Mouse (Mus musculus): ENCODE results near the gene Uap1. TPM values are rescaled to one million over a fixed set of nuclear protein-coding genes. Genes with fewer than 3 reads are reported as not detected.

Gene Uap1
- polyA plus RNA-seq, 1 experiment: 16.1 TPM

- Histone ChIP-seq H3K36me3 (ENCODE audit: control insufficient read depth, insufficient read depth, low read length) (peaks cover 6% of the 10 kb centered on the region; the same call in 1 of the 2 replicates), H3K27ac (ENCODE audit: control insufficient read depth, insufficient read depth, low read length) (no peak overlapping the region)
Observed at GRCm38 (mm10) chr1:170160397-170160938, 14.3 kb downstream of the Uap1 start.

DNA sequence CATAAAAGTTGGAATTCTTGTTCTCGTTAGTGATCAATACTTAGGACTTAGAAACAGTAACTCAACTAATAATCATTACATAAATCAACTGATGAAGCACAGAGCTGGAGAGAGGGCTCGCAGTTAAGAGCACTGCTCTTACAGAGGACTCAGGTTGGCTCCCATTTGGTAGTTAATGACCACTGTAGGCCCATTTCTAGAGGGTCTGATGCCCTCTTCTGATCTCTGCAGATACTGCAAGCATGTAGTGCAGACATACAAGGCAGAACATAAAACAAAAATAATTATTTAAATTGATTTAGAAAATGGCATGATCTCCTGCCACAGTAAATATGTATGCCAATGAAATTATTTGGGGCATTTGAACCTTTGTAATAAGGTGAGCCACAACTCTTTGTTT is 15.1 kb downstream of the Uap1 start:
- no peaks in the 10 kb centered on the region; the same call in 1 of the 2 replicates for H3K4me1 ChIP-seq (replicated peaks; ENCODE audit: control insufficient read depth, insufficient read depth, low read length)
- no peak for DNase-seq
- TF ChIP-seq CTCF (IDR thresholded peaks at IDR 0.05; ENCODE audit: borderline replicate concordance, control insufficient read depth, extremely low read depth, insufficient read depth, low read length, poor library complexity) (no peak), POLR2A (IDR thresholded peaks at IDR 0.05; ENCODE audit: control insufficient read depth, extremely low read depth, insufficient read depth, low read length, poor library complexity) (no peak)
- WGBS: 95% methylated on average over 2 of the region's 2 CpGs
- no peak overlapping the region for H3K4me3 ChIP-seq (ENCODE audit: control insufficient read depth, insufficient read depth, low read length)
- H3K27ac ChIP-seq (ENCODE audit: control insufficient read depth, insufficient read depth, low read length): no peak overlapping the region
- H3K36me3 ChIP-seq (ENCODE audit: control insufficient read depth, insufficient read depth, low read length): peaks cover 6% of the 10 kb centered on the region; the same call in 1 of the 2 replicates
- no peaks in the 10 kb centered on the region for H3K27me3 ChIP-seq (ENCODE audit: control insufficient read depth, insufficient read depth, low read length)

More at GRCm38 (mm10) chr1:170160397-170160938, 14.3 kb downstream of the Uap1 start:
- TF ChIP-seq CTCF (IDR thresholded peaks at IDR 0.05; ENCODE audit: borderline replicate concordance, control insufficient read depth, extremely low read depth, insufficient read depth, low read length, poor library complexity) (no peak), POLR2A (IDR thresholded peaks at IDR 0.05; ENCODE audit: control insufficient read depth, extremely low read depth, insufficient read depth, low read length, poor library complexity) (no peak)
- no peak overlapping the region for H3K4me3 ChIP-seq (ENCODE audit: control insufficient read depth, insufficient read depth, low read length)
- H3K4me1 ChIP-seq (replicated peaks; ENCODE audit: control insufficient read depth, insufficient read depth, low read length): no peaks in the 10 kb centered on the region; the same call in 1 of the 2 replicates
- 45% methylated on average over 3 of the region's 3 CpGs for WGBS
- H3K27me3 ChIP-seq (ENCODE audit: control insufficient read depth, insufficient read depth, low read length): no peaks in the 10 kb centered on the region
- no peak for DNase-seq

DNA sequence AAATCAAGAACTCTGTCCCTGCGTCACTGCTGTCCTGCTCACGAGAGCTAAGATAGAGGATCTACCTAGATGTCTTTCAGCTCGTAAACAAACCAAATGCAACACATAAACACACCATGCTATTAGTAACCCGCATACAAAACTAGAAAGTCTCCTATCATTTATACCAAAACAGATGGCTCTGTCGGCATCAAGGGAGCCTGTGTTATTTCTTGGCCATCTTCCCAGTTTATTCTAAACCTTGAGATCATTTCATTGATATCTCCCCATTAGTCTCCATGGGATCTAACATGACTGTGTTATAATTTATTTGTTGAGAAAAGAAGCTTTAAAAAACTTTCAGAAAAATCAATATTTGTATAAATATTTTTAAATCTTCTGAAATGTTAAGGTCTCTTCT is 19.0 kb downstream of the Uap1 start:
- Histone ChIP-seq H3K27ac (ENCODE audit: control insufficient read depth, insufficient read depth, low read length) (no peak overlapping the region), H3K36me3 (ENCODE audit: control insufficient read depth, insufficient read depth, low read length) (peaks cover 6% of the 10 kb centered on the region; the same call in 1 of the 2 replicates), H3K4me3 (ENCODE audit: control insufficient read depth, insufficient read depth, low read length) (no peak overlapping the region), H3K4me1 (replicated peaks; ENCODE audit: control insufficient read depth, insufficient read depth, low read length) (no peaks in the 10 kb centered on the region), H3K27me3 (ENCODE audit: control insufficient read depth, insufficient read depth, low read length) (no peaks in the 10 kb centered on the region)
- TF ChIP-seq POLR2A (IDR thresholded peaks at IDR 0.05; ENCODE audit: control insufficient read depth, extremely low read depth, insufficient read depth, low read length, poor library complexity) (no peak), CTCF (IDR thresholded peaks at IDR 0.05; ENCODE audit: borderline replicate concordance, control insufficient read depth, extremely low read depth, insufficient read depth, low read length, poor library complexity) (no peak)
- WGBS: 92% methylated on average over 5 of the region's 5 CpGs
- DNase-seq: no peak

- no peak for DNase-seq
- TF ChIP-seq CTCF (IDR thresholded peaks at IDR 0.05; ENCODE audit: borderline replicate concordance, control insufficient read depth, extremely low read depth, insufficient read depth, low read length, poor library complexity) (no peak), POLR2A (IDR thresholded peaks at IDR 0.05; ENCODE audit: control insufficient read depth, extremely low read depth, insufficient read depth, low read length, poor library complexity) (no peak)
- 92% methylated on average over 2 of the region's 2 CpGs for WGBS
Observed at GRCm38 (mm10) chr1:170155298-170155697, 19.5 kb downstream of the Uap1 start.

GRCm38 (mm10) chr1:170153986-170154385 is 20.8 kb downstream of the Uap1 start:
- H3K4me1 ChIP-seq (replicated peaks; ENCODE audit: control insufficient read depth, insufficient read depth, low read length): no peaks in the 10 kb centered on the region
- 97% methylated on average over 8 of the region's 8 CpGs for WGBS
- peaks cover 6% of the 10 kb centered on the region; the same call in 1 of the 2 replicates for H3K36me3 ChIP-seq (ENCODE audit: control insufficient read depth, insufficient read depth, low read length)
- no peaks in the 10 kb centered on the region for H3K27me3 ChIP-seq (ENCODE audit: control insufficient read depth, insufficient read depth, low read length)
- DNase-seq: no peak
- no peak for TF ChIP-seq CTCF (IDR thresholded peaks at IDR 0.05; ENCODE audit: borderline replicate concordance, control insufficient read depth, extremely low read depth, insufficient read depth, low read length, poor library complexity)
- TF ChIP-seq POLR2A (IDR thresholded peaks at IDR 0.05; ENCODE audit: control insufficient read depth, extremely low read depth, insufficient read depth, low read length, poor library complexity): no peak
- H3K27ac ChIP-seq (ENCODE audit: control insufficient read depth, insufficient read depth, low read length): no peak overlapping the region
- no peak overlapping the region for H3K4me3 ChIP-seq (ENCODE audit: control insufficient read depth, insufficient read depth, low read length)

More at GRCm38 (mm10) chr1:170155298-170155697, 19.5 kb downstream of the Uap1 start:
- H3K4me1 ChIP-seq (replicated peaks; ENCODE audit: control insufficient read depth, insufficient read depth, low read length): no peaks in the 10 kb centered on the region
- H3K27ac ChIP-seq (ENCODE audit: control insufficient read depth, insufficient read depth, low read length): no peak overlapping the region
- H3K27me3 ChIP-seq (ENCODE audit: control insufficient read depth, insufficient read depth, low read length): no peaks in the 10 kb centered on the region
- peaks cover 6% of the 10 kb centered on the region; the same call in 1 of the 2 replicates for H3K36me3 ChIP-seq (ENCODE audit: control insufficient read depth, insufficient read depth, low read length)
- H3K4me3 ChIP-seq (ENCODE audit: control insufficient read depth, insufficient read depth, low read length): no peak overlapping the region

DNA sequence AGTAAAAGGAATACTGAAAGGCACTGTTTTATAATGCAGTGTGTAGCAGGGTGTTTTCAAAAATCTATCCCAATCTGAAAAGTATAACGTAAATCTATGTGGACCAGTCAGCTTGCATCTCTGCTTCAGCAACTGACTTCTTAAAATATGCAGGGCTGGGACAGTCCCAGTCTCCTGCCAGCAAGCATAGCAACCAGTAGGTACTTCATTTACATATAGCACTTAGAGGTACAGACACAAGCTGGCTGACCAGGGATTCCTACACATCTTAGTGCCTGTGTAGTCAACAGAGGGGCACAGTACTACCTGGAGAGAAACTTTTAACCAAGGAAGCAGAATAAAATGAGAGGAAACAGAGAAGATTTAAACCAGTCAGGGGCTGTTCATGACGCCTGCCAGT is 22.2 kb downstream of the Uap1 start:
- H3K36me3 ChIP-seq (ENCODE audit: control insufficient read depth, insufficient read depth, low read length): peaks cover 7% of the 10 kb centered on the region; the same call in 1 of the 2 replicates
- TF ChIP-seq CTCF (IDR thresholded peaks at IDR 0.05; ENCODE audit: borderline replicate concordance, control insufficient read depth, extremely low read depth, insufficient read depth, low read length, poor library complexity): no peak
- no peak for TF ChIP-seq POLR2A (IDR thresholded peaks at IDR 0.05; ENCODE audit: control insufficient read depth, extremely low read depth, insufficient read depth, low read length, poor library complexity)
- no peak for DNase-seq

More for the DNA sequence above, 22.2 kb downstream of the Uap1 start:
- WGBS: 98% methylated on average over 2 of the region's 2 CpGs
- Histone ChIP-seq H3K4me1 (replicated peaks; ENCODE audit: control insufficient read depth, insufficient read depth, low read length) (no peaks in the 10 kb centered on the region), H3K27ac (ENCODE audit: control insufficient read depth, insufficient read depth, low read length) (no peak overlapping the region), H3K4me3 (ENCODE audit: control insufficient read depth, insufficient read depth, low read length) (no peak overlapping the region), H3K27me3 (ENCODE audit: control insufficient read depth, insufficient read depth, low read length) (no peaks in the 10 kb centered on the region)
